Mouse (Mus musculus): ENCODE data around the gene Elk3. TPM values are rescaled to one million over a fixed set of nuclear protein-coding genes. Genes with fewer than 3 reads are reported as not detected.

Elk3 gene
- polyA plus RNA-seq, 1 experiment = 10.8 TPM

- Histone ChIP-seq H3K36me3 (ENCODE audit: control insufficient read depth, insufficient read depth, low read length) (no peaks in the 10 kb centered on the region), H3K4me3 (ENCODE audit: low read depth, low read length) (no peak overlapping the region), H3K4me1 (ENCODE audit: control insufficient read depth, insufficient read depth, insufficient read length, low read length) (no peaks in the 10 kb centered on the region), H3K27ac (ENCODE audit: insufficient read depth, low read depth, low read length) (no peak overlapping the region), H3K27me3 (ENCODE audit: control insufficient read depth, insufficient read depth, low read length) (no peaks in the 10 kb centered on the region)
- WGBS = 60% methylated on average over 8 of the region's 8 CpGs
- TF ChIP-seq CTCF (IDR thresholded peaks at IDR 0.05; ENCODE audit: extremely low read depth, insufficient read length, insufficient replicate concordance, low read depth, low read length) (no peak), POLR2A (IDR thresholded peaks at IDR 0.05; ENCODE audit: low read depth, low read length) (no peak)
Observed at GRCm38 (mm10) chr10:93355276-93355927, 44.5 kb upstream of the Elk3 start.

GRCm38 (mm10) chr10:93353545-93354326 lies 42.8 kb upstream of the Elk3 start:
- Histone ChIP-seq H3K27me3 (ENCODE audit: control insufficient read depth, insufficient read depth, low read length) (no peaks in the 10 kb centered on the region), H3K4me1 (ENCODE audit: control insufficient read depth, insufficient read depth, insufficient read length, low read length) (no peaks in the 10 kb centered on the region), H3K27ac (ENCODE audit: insufficient read depth, low read depth, low read length) (no peak overlapping the region), H3K36me3 (ENCODE audit: control insufficient read depth, insufficient read depth, low read length) (no peaks in the 10 kb centered on the region), H3K4me3 (ENCODE audit: low read depth, low read length) (no peak overlapping the region)
- TF ChIP-seq POLR2A (IDR thresholded peaks at IDR 0.05; ENCODE audit: low read depth, low read length) (no peak), CTCF (IDR thresholded peaks at IDR 0.05; ENCODE audit: extremely low read depth, insufficient read length, insufficient replicate concordance, low read depth, low read length) (no peak)
- 87% methylated on average over 10 of the region's 10 CpGs for WGBS

DNA sequence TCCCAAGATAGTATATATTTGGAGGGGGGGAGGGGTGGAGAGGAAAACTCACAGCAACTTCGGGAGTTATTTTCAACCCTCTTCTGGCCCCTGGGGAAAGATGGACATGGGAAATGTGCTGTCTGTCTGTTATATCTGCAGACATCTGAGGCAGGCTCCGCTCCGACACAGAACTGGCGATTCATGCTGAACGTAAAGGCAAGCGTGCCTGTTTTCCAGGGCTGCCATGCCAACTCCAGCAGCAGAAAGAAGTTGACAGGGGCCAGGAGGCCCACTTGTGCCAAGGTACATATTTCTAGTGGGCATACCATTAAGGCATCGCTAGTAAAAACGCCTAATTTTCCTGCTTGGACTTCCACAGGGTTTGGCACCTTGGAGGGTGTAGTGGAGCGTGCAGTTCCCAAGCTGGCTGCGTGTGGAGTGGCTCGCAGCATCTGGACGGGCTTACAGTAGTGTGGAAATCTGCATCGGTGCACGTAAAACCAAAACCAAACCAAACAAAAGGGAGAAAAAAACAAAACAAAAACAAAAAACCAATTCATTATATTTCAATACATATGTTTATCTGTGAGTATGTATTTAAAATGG lies 37.1 kb upstream of the Elk3 start:
- TF ChIP-seq CTCF (IDR thresholded peaks at IDR 0.05; ENCODE audit: extremely low read depth, insufficient read length, insufficient replicate concordance, low read depth, low read length) = no peak
- no peak for TF ChIP-seq POLR2A (IDR thresholded peaks at IDR 0.05; ENCODE audit: low read depth, low read length)
- Histone ChIP-seq H3K36me3 (ENCODE audit: control insufficient read depth, insufficient read depth, low read length) (no peaks in the 10 kb centered on the region), H3K4me3 (ENCODE audit: low read depth, low read length) (no peak overlapping the region), H3K27me3 (ENCODE audit: control insufficient read depth, insufficient read depth, low read length) (no peaks in the 10 kb centered on the region), H3K27ac (ENCODE audit: insufficient read depth, low read depth, low read length) (no peak overlapping the region), H3K4me1 (ENCODE audit: control insufficient read depth, insufficient read depth, insufficient read length, low read length) (no peaks in the 10 kb centered on the region)
- 81% methylated on average over 14 of the region's 14 CpGs for WGBS

GRCm38 (mm10) chr10:93347387-93347786 lies 36.5 kb upstream of the Elk3 start:
- Histone ChIP-seq H3K27me3 (ENCODE audit: control insufficient read depth, insufficient read depth, low read length) (no peaks in the 10 kb centered on the region), H3K27ac (ENCODE audit: insufficient read depth, low read depth, low read length) (no peak overlapping the region), H3K4me1 (ENCODE audit: control insufficient read depth, insufficient read depth, insufficient read length, low read length) (no peaks in the 10 kb centered on the region), H3K4me3 (ENCODE audit: low read depth, low read length) (no peak overlapping the region), H3K36me3 (ENCODE audit: control insufficient read depth, insufficient read depth, low read length) (no peaks in the 10 kb centered on the region)
- 53% methylated on average over 7 of the region's 7 CpGs for WGBS
- no peak for TF ChIP-seq CTCF (IDR thresholded peaks at IDR 0.05; ENCODE audit: extremely low read depth, insufficient read length, insufficient replicate concordance, low read depth, low read length)
- TF ChIP-seq POLR2A (IDR thresholded peaks at IDR 0.05; ENCODE audit: low read depth, low read length) = no peak

- Histone ChIP-seq H3K4me1 (ENCODE audit: control insufficient read depth, insufficient read depth, insufficient read length, low read length) (no peaks in the 10 kb centered on the region), H3K36me3 (ENCODE audit: control insufficient read depth, insufficient read depth, low read length) (no peaks in the 10 kb centered on the region), H3K27ac (ENCODE audit: insufficient read depth, low read depth, low read length) (no peak overlapping the region), H3K4me3 (ENCODE audit: low read depth, low read length) (no peak overlapping the region), H3K27me3 (ENCODE audit: control insufficient read depth, insufficient read depth, low read length) (no peaks in the 10 kb centered on the region)
- TF ChIP-seq POLR2A (IDR thresholded peaks at IDR 0.05; ENCODE audit: low read depth, low read length) = no peak
- TF ChIP-seq CTCF (IDR thresholded peaks at IDR 0.05; ENCODE audit: extremely low read depth, insufficient read length, insufficient replicate concordance, low read depth, low read length) = no peak
- WGBS = 74% methylated on average over 9 of the region's 9 CpGs
Observed at GRCm38 (mm10) chr10:93346208-93346936, 35.4 kb upstream of the Elk3 start.

DNA sequence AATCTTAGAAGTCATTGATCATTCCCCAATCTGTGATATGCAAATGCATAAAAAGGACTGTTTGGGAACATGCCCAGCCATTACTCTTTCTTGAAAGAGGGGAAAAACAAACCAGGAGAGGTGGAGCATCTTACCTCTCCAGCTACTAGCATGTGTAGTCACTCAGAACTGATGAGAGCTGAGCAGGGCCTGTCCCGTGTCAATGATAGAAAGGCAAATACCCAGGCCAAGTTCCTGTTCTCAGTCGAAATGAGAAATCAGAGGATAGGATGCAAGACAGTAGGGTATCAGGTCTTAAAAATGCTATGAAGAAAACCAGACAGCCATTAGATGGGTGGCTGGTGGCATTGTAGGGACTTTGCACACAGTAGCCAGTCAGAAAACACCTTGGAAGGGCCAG lies 34.6 kb upstream of the Elk3 start:
- Histone ChIP-seq H3K27me3 (ENCODE audit: control insufficient read depth, insufficient read depth, low read length) (no peaks in the 10 kb centered on the region), H3K4me1 (ENCODE audit: control insufficient read depth, insufficient read depth, insufficient read length, low read length) (no peaks in the 10 kb centered on the region), H3K27ac (ENCODE audit: insufficient read depth, low read depth, low read length) (no peak overlapping the region), H3K36me3 (ENCODE audit: control insufficient read depth, insufficient read depth, low read length) (no peaks in the 10 kb centered on the region), H3K4me3 (ENCODE audit: low read depth, low read length) (no peak overlapping the region)
- no peak for TF ChIP-seq POLR2A (IDR thresholded peaks at IDR 0.05; ENCODE audit: low read depth, low read length)
- TF ChIP-seq CTCF (IDR thresholded peaks at IDR 0.05; ENCODE audit: extremely low read depth, insufficient read length, insufficient replicate concordance, low read depth, low read length) = no peak
- WGBS = 71% methylated on average over 2 of the region's 2 CpGs

All from small intestine, adult 2 months (tissue).